Mouse (Mus musculus): ENCODE results near the gene Gm27027. TPM values are rescaled to one million over a fixed set of nuclear protein-coding genes. Genes with fewer than 3 reads are reported as not detected.

Gm27027 gene
- not detected for polyA plus RNA-seq (2014; fragmentation: Illumina TruSeq; extraction: RNeasy Lipid Tissue Mini Kit (QIAGEN cat#74804))

GRCm38 (mm10) chr2:93996254-93996653 is at the start of gene Gm27027:
TSS of gene Gm27027 (minus strand) at chr2:93996354.

GRCm38 (mm10) chr2:94010335-94011291 is 14.5 kb upstream of the Gm27027 start, which contains the start of gene Alkbh3:
TSS of gene Alkbh3 (minus strand) at chr2:94010807.

GRCm38 (mm10) chr2:93956908-93957784 is 39.0 kb downstream of the Gm27027 start, which contains the start of gene Gm13889:
TSS of gene Gm13889 (minus strand) at chr2:93957201.

Other genes starting within 250 kb of the Gm27027 start
- gene Ext2, start 173.8 kb downstream of the Gm27027 start, polyA plus RNA-seq (2014; fragmentation: Illumina TruSeq; extraction: RNeasy Lipid Tissue Mini Kit (QIAGEN cat#74804)), result 62.0 TPM
- 6.1 TPM for gene Accs, start 146.4 kb downstream of the Gm27027 start, polyA plus RNA-seq (2014; fragmentation: Illumina TruSeq; extraction: RNeasy Lipid Tissue Mini Kit (QIAGEN cat#74804))
- 7.8 TPM for gene Accsl, start 127.2 kb downstream of the Gm27027 start, polyA plus RNA-seq (2014; fragmentation: Illumina TruSeq; extraction: RNeasy Lipid Tissue Mini Kit (QIAGEN cat#74804))
- not detected for gene Gm13889, start 39.2 kb downstream of the Gm27027 start, polyA plus RNA-seq (2014; fragmentation: Illumina TruSeq; extraction: RNeasy Lipid Tissue Mini Kit (QIAGEN cat#74804))
- gene Alkbh3, start 14.5 kb upstream of the Gm27027 start, polyA plus RNA-seq (2014; fragmentation: Illumina TruSeq; extraction: RNeasy Lipid Tissue Mini Kit (QIAGEN cat#74804)), result 10.8 TPM
- 223 TPM for gene Hsd17b12, start 161.6 kb upstream of the Gm27027 start, polyA plus RNA-seq (2014; fragmentation: Illumina TruSeq; extraction: RNeasy Lipid Tissue Mini Kit (QIAGEN cat#74804))